Mouse (Mus musculus): ENCODE measurements around the gene 2410015M20Rik. TPM values are rescaled to one million over a fixed set of nuclear protein-coding genes. Genes with fewer than 3 reads are reported as not detected.

Gene 2410015M20Rik
- total and polyA plus RNA-seq, 3 experiments = 274 to 334 TPM; not detected in 1

DNA sequence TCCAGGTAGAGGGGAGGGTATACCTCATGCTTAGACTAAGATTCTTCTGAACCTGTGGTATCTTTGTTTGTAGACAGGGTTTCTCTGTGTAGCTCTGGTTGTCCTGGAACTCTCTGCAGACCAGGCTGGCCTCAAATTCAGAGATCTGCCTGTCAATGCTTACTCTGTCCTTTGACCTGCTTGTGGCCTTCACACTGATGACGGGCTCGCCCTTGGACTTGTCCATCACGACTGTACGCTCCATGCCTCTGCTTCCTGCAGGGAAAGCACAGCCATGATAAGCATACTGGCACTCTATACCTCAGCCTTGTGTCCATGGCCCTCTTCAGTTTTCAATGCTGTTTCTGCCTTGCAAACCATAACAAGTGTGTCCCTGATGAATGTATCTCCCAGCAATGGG is 42.2 kb downstream of the 2410015M20Rik start:
- Histone ChIP-seq H3K4me1 (ENCODE audit: control insufficient read depth in 1 of 2, insufficient read depth in 2 of 2, low read length in 2 of 2) (no peaks in the 10 kb centered on the region), H3K36me3 (ENCODE audit: control insufficient read depth in 1 of 2, insufficient read depth in 2 of 2, low read length in 2 of 2) (peaks cover 0 to 20% of the 10 kb centered on the region in 2 experiments; a peak in 2 of 4 replicates), H3K79me2 (ENCODE audit: control insufficient read depth, insufficient read depth, low read length, poor library complexity) (no peaks in the 10 kb centered on the region), H3K9ac (ENCODE audit: control insufficient read depth, low read depth, low read length, poor library complexity, severe bottlenecking) (no peak overlapping the region), H3K27me3 (ENCODE audit: control insufficient read depth in 1 of 2, insufficient read depth in 2 of 2, low read length in 2 of 2) (no peaks in the 10 kb centered on the region), H3K4me3 (ENCODE audit: control insufficient read depth in 1 of 2, insufficient read depth in 1 of 2, low read depth in 2 of 2, low read length in 2 of 2) (no peak overlapping the region), H3K27ac (ENCODE audit: control insufficient read depth, low read depth, low read length) (no peak overlapping the region), H3K9me3 (replicated peaks; ENCODE audit: insufficient read depth, low read length) (no peaks in the 10 kb centered on the region)
- DNase-seq (ENCODE audit: low read depth, low spot score) = no peak
- TF ChIP-seq UBTF (IDR thresholded peaks at IDR 0.05; ENCODE audit: borderline replicate concordance, insufficient read depth, low read depth, low read length) (no peak), TBP (IDR thresholded peaks at IDR 0.05; ENCODE audit: low read depth, low read length) (no peak), CTCF (IDR thresholded peaks at IDR 0.05 in 2 of 3, conservative IDR thresholded peaks at IDR 0.05 in 1 of 3; ENCODE audit: control insufficient read depth in 1 of 3, insufficient read depth in 1 of 3, low read depth in 2 of 3, low read length in 3 of 3, poor library complexity in 1 of 3, severe bottlenecking in 1 of 3) (no peak), TCF12 (IDR thresholded peaks at IDR 0.05; ENCODE audit: low read depth, low read length) (no peak), CHD2 (IDR thresholded peaks at IDR 0.05; ENCODE audit: low read length) (no peak), RCOR1 (IDR thresholded peaks at IDR 0.05; ENCODE audit: low read depth, low read length) (no peak), GABPA (IDR thresholded peaks at IDR 0.05; ENCODE audit: low read depth, low read length) (no peak), MAX (IDR thresholded peaks at IDR 0.05; ENCODE audit: low read length) (no peak), SIN3A (IDR thresholded peaks at IDR 0.05; ENCODE audit: low read length) (no peak), HCFC1 (IDR thresholded peaks at IDR 0.05; ENCODE audit: low read depth, low read length) (no peak), MEF2A (IDR thresholded peaks at IDR 0.05; ENCODE audit: extremely low read depth, insufficient replicate concordance, low read depth, low read length, poor library complexity, severe bottlenecking) (no peak), BHLHE40 (IDR thresholded peaks at IDR 0.05; ENCODE audit: borderline replicate concordance, low read depth, low read length) (no peak), POLR2AphosphoS2 (IDR thresholded peaks at IDR 0.05; ENCODE audit: low read length) (no peak), CHD1 (IDR thresholded peaks at IDR 0.05; ENCODE audit: low read depth, low read length) (no peak), RAD21 (IDR thresholded peaks at IDR 0.05; ENCODE audit: low read depth, low read length) (no peak), MAZ (IDR thresholded peaks at IDR 0.05; ENCODE audit: low read depth, low read length) (no peak), JUND (IDR thresholded peaks at IDR 0.05; ENCODE audit: low read depth, low read length) (no peak), TAL1 (IDR thresholded peaks at IDR 0.05; ENCODE audit: low read length) (no peak), NELFE (IDR thresholded peaks at IDR 0.05; ENCODE audit: low read depth, low read length) (no peak), EP300 (IDR thresholded peaks at IDR 0.05; ENCODE audit: low read depth in 1 of 2, low read length in 2 of 2) (no peak)

DNA sequence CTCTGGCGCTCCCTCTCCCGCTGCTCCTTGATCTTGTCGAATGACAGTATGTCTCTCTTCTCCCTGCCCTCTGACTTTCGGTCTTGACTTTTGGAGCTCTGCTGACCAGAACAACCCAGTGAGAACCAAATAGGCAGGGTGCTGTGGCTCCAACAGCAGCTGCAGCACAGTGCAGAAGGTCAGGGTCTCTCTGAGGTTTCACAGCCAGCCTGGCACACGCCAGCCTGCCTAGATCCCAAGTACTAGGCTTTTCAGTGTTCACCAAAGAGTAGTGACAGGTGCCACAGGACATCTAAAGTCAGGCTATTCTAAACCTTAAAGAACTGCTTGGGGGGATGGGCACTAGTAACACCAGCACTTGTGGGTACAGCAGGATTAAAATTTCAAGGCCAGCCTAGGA is 42.7 kb downstream of the 2410015M20Rik start:
- Histone ChIP-seq H3K27ac (ENCODE audit: control insufficient read depth, low read depth, low read length) (no peak overlapping the region), H3K36me3 (ENCODE audit: control insufficient read depth in 1 of 2, insufficient read depth in 2 of 2, low read length in 2 of 2) (peaks cover 0 to 23% of the 10 kb centered on the region in 2 experiments; a peak in 2 of 4 replicates), H3K4me3 (ENCODE audit: control insufficient read depth in 1 of 2, insufficient read depth in 1 of 2, low read depth in 2 of 2, low read length in 2 of 2) (no peak overlapping the region), H3K9ac (ENCODE audit: control insufficient read depth, low read depth, low read length, poor library complexity, severe bottlenecking) (no peak overlapping the region), H3K9me3 (replicated peaks; ENCODE audit: insufficient read depth, low read length) (no peaks in the 10 kb centered on the region), H3K27me3 (ENCODE audit: control insufficient read depth in 1 of 2, insufficient read depth in 2 of 2, low read length in 2 of 2) (no peaks in the 10 kb centered on the region), H3K4me1 (ENCODE audit: control insufficient read depth in 1 of 2, insufficient read depth in 2 of 2, low read length in 2 of 2) (no peaks in the 10 kb centered on the region), H3K79me2 (ENCODE audit: control insufficient read depth, insufficient read depth, low read length, poor library complexity) (no peaks in the 10 kb centered on the region)
- no peak for TF ChIP-seq NELFE (IDR thresholded peaks at IDR 0.05; ENCODE audit: low read depth, low read length)
- no peak for TF ChIP-seq KAT2A (conservative IDR thresholded peaks at IDR 0.05; ENCODE audit: low read depth, low read length)
- TF ChIP-seq ZMIZ1 (IDR thresholded peaks at IDR 0.05; ENCODE audit: low read depth, low read length) = no peak
- no peak for TF ChIP-seq GABPA (IDR thresholded peaks at IDR 0.05; ENCODE audit: low read depth, low read length)
- no peak for TF ChIP-seq MAX (IDR thresholded peaks at IDR 0.05; ENCODE audit: low read length)
- TF ChIP-seq CTCF (IDR thresholded peaks at IDR 0.05 in 2 of 3, conservative IDR thresholded peaks at IDR 0.05 in 1 of 3; ENCODE audit: control insufficient read depth in 1 of 3, insufficient read depth in 1 of 3, low read depth in 2 of 3, low read length in 3 of 3, poor library complexity in 1 of 3, severe bottlenecking in 1 of 3) = no peak
- TF ChIP-seq MYB (IDR thresholded peaks at IDR 0.05; ENCODE audit: low read depth, low read length) = no peak
- TF ChIP-seq BHLHE40 (IDR thresholded peaks at IDR 0.05; ENCODE audit: borderline replicate concordance, low read depth, low read length) = no peak
- no peak for DNase-seq (ENCODE audit: low read depth, low spot score)

Measured in MEL (cell line).